Mouse (Mus musculus) embryonic facial prominence, embryonic 11.5 days (tissue): ENCODE results near the gene Prx. TPM values are rescaled to one million over a fixed set of nuclear protein-coding genes. Genes with fewer than 3 reads are reported as not detected.

Experiments used
- ATAC-seq: fragments of 200-750 bp; cut with Nextera tagmentation; replicated peaks from 2 replicates; pipeline ENCODE4 v1.8.0; 2017; ENCODE audit warnings: low read depth; ENCODE audit not compliant: insufficient number of reproducible peaks, low FRiP score, low TSS enrichment
- DNase-seq: peaks from one replicate; pipeline ENCODE4 v3.0.0-alpha.2; 2015; ENCODE audit warnings: low spot score
- H3K27ac ChIP-seq: fragments of 300-500 bp; sonication (generic); replicated peaks from 2 replicates; pipeline ENCODE4 v1.5.1; 2014; ENCODE audit warnings: mild to moderate bottlenecking, low read depth, low read length, control low read depth
- H3K27me3 ChIP-seq: fragments of 300-500 bp; sonication (generic); 2 replicates; pipeline ENCODE4 v1.6.1; 2014; ENCODE audit warnings: mild to moderate bottlenecking, low read length, moderate library complexity, mixed read lengths; ENCODE audit not compliant: control insufficient read depth, insufficient read depth
- H3K36me3 ChIP-seq: fragments of 300-500 bp; sonication (generic); replicated peaks from 2 replicates; pipeline ENCODE4 v1.6.1; 2014; ENCODE audit warnings: low read depth, mild to moderate bottlenecking, low read length, moderate library complexity, mixed read lengths; ENCODE audit not compliant: control insufficient read depth, insufficient read depth
- H3K4me1 ChIP-seq: fragments of 300-500 bp; sonication (generic); 2 replicates; pipeline ENCODE4 v1.6.1; 2014; ENCODE audit warnings: low read length, mixed read lengths; ENCODE audit not compliant: control insufficient read depth, insufficient read depth
- H3K4me2 ChIP-seq: fragments of 300-500 bp; sonication (generic); 2 replicates; pipeline ENCODE4 v1.6.1; 2014; ENCODE audit warnings: low read depth, mild to moderate bottlenecking, control low read depth, low read length, moderate library complexity
- H3K4me3 ChIP-seq: fragments of 300-500 bp; sonication (generic); 2 replicates; pipeline ENCODE4 v1.5.1; 2014; ENCODE audit warnings: low read depth, low read length, control low read depth
- H3K9ac ChIP-seq: fragments of 300-500 bp; sonication (generic); replicated peaks from 2 replicates; pipeline ENCODE4 v1.6.1; 2014; ENCODE audit warnings: mild to moderate bottlenecking, control low read depth, low read length
- H3K9me3 ChIP-seq: fragments of 300-500 bp; sonication (generic); replicated peaks from 2 replicates; pipeline ENCODE4 v1.6.1; 2016; ENCODE audit warnings: mild to moderate bottlenecking, low read length, inconsistent platforms, mixed read lengths; ENCODE audit not compliant: control insufficient read depth
- WGBS: fragments of 180-500 bp; shearing (Covaris S2); extraction: QIAGEN DNeasy Blood & Tissue Kit; methylation state at CpG from one replicate; pipeline ENCODE4 v1.1.7; 2014; 5-methylcytosine and 5-hydroxymethylcytosine counted together
- polyA plus RNA-seq: library from polyadenylated mRNA; unstranded; fragments of >200 nt; fragmentation: Nextera tagmentation; extraction: Ambion mirVana; gene quantifications from 2 replicates; pipeline ENCODE4 v1.2.1, GENCODE M21; 2014

The Prx gene
- polyA plus RNA-seq, 1 experiment from 2014 or later = 1.2 TPM

- no peak overlapping the region for H3K4me3 ChIP-seq
- no peaks in the 10 kb centered on the region for H3K4me1 ChIP-seq
- DNase-seq (no peak), ATAC-seq (no peak)
- no peaks in the 10 kb centered on the region for H3K27me3 ChIP-seq
- no peak overlapping the region for H3K9ac ChIP-seq
- WGBS = 81% methylated on average over 6 of the region's 6 CpGs
- H3K4me2 ChIP-seq = no peak overlapping the region
- no peak overlapping the region for H3K27ac ChIP-seq
- H3K9me3 ChIP-seq = no peaks in the 10 kb centered on the region
- H3K36me3 ChIP-seq = no peaks in the 10 kb centered on the region
Measured at GRCm38 (mm10) chr7:27540935-27541334, 41.8 kb downstream of the Prx start.

GRCm38 (mm10) chr7:27541431-27541830 is 42.3 kb downstream of the Prx start:
- Histone ChIP-seq H3K4me1 (no peaks in the 10 kb centered on the region), H3K27me3 (no peaks in the 10 kb centered on the region), H3K9me3 (no peaks in the 10 kb centered on the region), H3K4me2 (no peak overlapping the region), H3K4me3 (no peak overlapping the region), H3K9ac (no peak overlapping the region), H3K36me3 (no peaks in the 10 kb centered on the region), H3K27ac (no peak overlapping the region)
- WGBS = 80% methylated on average over 16 of the region's 16 CpGs
- ATAC-seq = no peak
- no peak for DNase-seq

- Histone ChIP-seq H3K27ac (no peak overlapping the region), H3K36me3 (no peaks in the 10 kb centered on the region), H3K4me1 (no peaks in the 10 kb centered on the region), H3K9me3 (no peaks in the 10 kb centered on the region), H3K4me3 (peak overlapping the region; percentile 44), H3K27me3 (no peaks in the 10 kb centered on the region), H3K4me2 (peak overlapping the region; percentile 87), H3K9ac (peak overlapping the region; percentile 59)
- DNase-seq (no peak), ATAC-seq (no peak)
- 56% methylated on average over 5 of the region's 5 CpGs for WGBS
Measured at GRCm38 (mm10) chr7:27541922-27542321, 42.8 kb downstream of the Prx start.

- Histone ChIP-seq H3K4me1 (no peaks in the 10 kb centered on the region), H3K27me3 (no peaks in the 10 kb centered on the region), H3K4me3 (peak overlapping the region; percentile 44), H3K9ac (peak overlapping the region; percentile 59), H3K36me3 (no peaks in the 10 kb centered on the region), H3K9me3 (no peaks in the 10 kb centered on the region), H3K27ac (peak overlapping the region; percentile 13; the same call in 1 of the 2 replicates), H3K4me2 (peak overlapping the region; percentile 87)
- ATAC-seq = peak; percentile 90
- 4% methylated on average over 30 of the region's 30 CpGs for WGBS
- peak; percentile 93 for DNase-seq
Measured at GRCm38 (mm10) chr7:27542392-27543033, 43.4 kb downstream of the Prx start.

GRCm38 (mm10) chr7:27543065-27543464 is 43.9 kb downstream of the Prx start:
- Histone ChIP-seq H3K9me3 (no peaks in the 10 kb centered on the region), H3K4me3 (peak overlapping the region; percentile 44), H3K4me2 (peak overlapping the region; percentile 87), H3K4me1 (no peaks in the 10 kb centered on the region), H3K9ac (peak overlapping the region; percentile 59), H3K27ac (no peak overlapping the region), H3K36me3 (no peaks in the 10 kb centered on the region), H3K27me3 (no peaks in the 10 kb centered on the region)
- ATAC-seq (0 out of 2 replicates have a peak, but pooled peaks have one; percentile 20), DNase-seq (no peak)
- WGBS = 54% methylated on average over 6 of the region's 6 CpGs

- Histone ChIP-seq H3K4me1 (no peaks in the 10 kb centered on the region), H3K27ac (no peak overlapping the region), H3K36me3 (no peaks in the 10 kb centered on the region), H3K4me2 (no peak overlapping the region), H3K9me3 (no peaks in the 10 kb centered on the region), H3K4me3 (no peak overlapping the region), H3K27me3 (no peaks in the 10 kb centered on the region), H3K9ac (no peak overlapping the region)
- 92% methylated on average over 4 of the region's 4 CpGs for WGBS
- DNase-seq (no peak), ATAC-seq (no peak)
Measured at GRCm38 (mm10) chr7:27543851-27544250, 44.7 kb downstream of the Prx start.

- Histone ChIP-seq H3K36me3 (no peaks in the 10 kb centered on the region), H3K27ac (no peak overlapping the region), H3K4me3 (no peak overlapping the region), H3K9ac (no peak overlapping the region), H3K27me3 (no peaks in the 10 kb centered on the region), H3K4me2 (no peak overlapping the region), H3K4me1 (no peaks in the 10 kb centered on the region), H3K9me3 (no peaks in the 10 kb centered on the region)
- no peak for ATAC-seq
- 86% methylated on average over 12 of the region's 12 CpGs for WGBS
- DNase-seq = no peak
Measured at GRCm38 (mm10) chr7:27544675-27545370, 45.7 kb downstream of the Prx start.

GRCm38 (mm10) chr7:27549597-27549996 is 50.5 kb downstream of the Prx start:
- Histone ChIP-seq H3K4me2 (no peak overlapping the region), H3K9ac (no peak overlapping the region), H3K36me3 (no peaks in the 10 kb centered on the region), H3K4me1 (no peaks in the 10 kb centered on the region), H3K4me3 (no peak overlapping the region), H3K9me3 (no peaks in the 10 kb centered on the region), H3K27me3 (no peaks in the 10 kb centered on the region), H3K27ac (no peak overlapping the region)
- ATAC-seq (no peak), DNase-seq (no peak)
- 74% methylated on average over 6 of the region's 6 CpGs for WGBS
